Mouse (Mus musculus): Measurements from ENCODE around the gene Mcrip2. TPM values are rescaled to one million over a fixed set of nuclear protein-coding genes. Genes with fewer than 3 reads are reported as not detected.

Gene Mcrip2
- 8.2 TPM for total RNA-seq (2023)

GRCm38 (mm10) chr17:25868601-25869191 lies at the start of gene Mcrip2:
Mcrip2 (minus strand) TSS chr17:25868764.

GRCm38 (mm10) chr17:25880196-25880910 lies 11.8 kb upstream of the Mcrip2 start, which contains the start of gene Wfikkn1:
Wfikkn1 (minus strand) TSS chr17:25880858.

GRCm38 (mm10) chr17:25874721-25875170 lies 6.2 kb upstream of the Mcrip2 start, which contains the start of gene Mettl26:
Mettl26 (plus strand) TSS chr17:25875074.

GRCm38 (mm10) chr17:25860832-25861703 lies 7.5 kb downstream of the Mcrip2 start, which contains the start of gene Wdr90:
Wdr90 (minus strand) TSS chr17:25861501.

GRCm38 (mm10) chr17:25844396-25844901 lies 24.1 kb downstream of the Mcrip2 start, which contains the start of gene Rhot2:
Rhot2 (minus strand) TSS chr17:25844851.

GRCm38 (mm10) chr17:25841117-25841880 lies 27.3 kb downstream of the Mcrip2 start, which contains the start of gene Gm20683:
Gm20683 (minus strand) TSS chr17:25841763.

GRCm38 (mm10) chr17:25837076-25837410 lies 31.5 kb downstream of the Mcrip2 start, which contains the start of gene Rhbdl1:
Rhbdl1 (minus strand) TSS chr17:25837295.

GRCm38 (mm10) chr17:25833291-25833663 lies 35.3 kb downstream of the Mcrip2 start, which contains the start of gene Stub1:
Stub1 (minus strand) TSS chr17:25833404.

GRCm38 (mm10) chr17:25828712-25829557 lies 39.6 kb downstream of the Mcrip2 start, which contains the start of gene Jmjd8:
Jmjd8 (plus strand) TSS chr17:25828867.

GRCm38 (mm10) chr17:25823452-25823851 lies 45.1 kb downstream of the Mcrip2 start, which contains the start of gene Wdr24:
Wdr24 (plus strand) TSS chr17:25823627.

Other genes with a start within 250 kb of the Mcrip2 start
- not detected for gene Gng13, start 151.6 kb downstream of the Mcrip2 start, total RNA-seq (2023)
- 10.9 TPM for gene Chtf18, start 141.3 kb downstream of the Mcrip2 start, total RNA-seq (2023)
- 4.2 TPM for gene Rpusd1, start 141.1 kb downstream of the Mcrip2 start, total RNA-seq (2023)
- not detected for gene Mslnl, start 132.7 kb downstream of the Mcrip2 start, total RNA-seq (2023)
- gene Msln, start 114.4 kb downstream of the Mcrip2 start, total RNA-seq (2023) = not detected
- 26.5 TPM for gene Narfl, start 95.0 kb downstream of the Mcrip2 start, total RNA-seq (2023)
- gene Haghl, start 83.1 kb downstream of the Mcrip2 start, total RNA-seq (2023) = 21.2 TPM
- not detected for gene Ccdc78, start 82.2 kb downstream of the Mcrip2 start, total RNA-seq (2023)
- gene Fam173a, start 75.9 kb downstream of the Mcrip2 start, total RNA-seq (2023) = 44.7 TPM
- gene AC134908.4, start 73.1 kb downstream of the Mcrip2 start, total RNA-seq (2023) = not detected
- gene Metrn, start 71.6 kb downstream of the Mcrip2 start, total RNA-seq (2023) = 22.7 TPM
- not detected for gene Fbxl16, start 59.7 kb downstream of the Mcrip2 start, total RNA-seq (2023)
- 22.7 TPM for gene Wdr24, start 45.1 kb downstream of the Mcrip2 start, total RNA-seq (2023)
- gene Jmjd8, start 39.9 kb downstream of the Mcrip2 start, total RNA-seq (2023) = 32.0 TPM
- gene Stub1, start 35.4 kb downstream of the Mcrip2 start, total RNA-seq (2023) = 61.9 TPM
- gene Rhbdl1, start 31.5 kb downstream of the Mcrip2 start, total RNA-seq (2023) = 7.2 TPM
- gene Gm20683, start 27.0 kb downstream of the Mcrip2 start, total RNA-seq (2023) = 9.9 TPM
- 72.3 TPM for gene Rhot2, start 23.9 kb downstream of the Mcrip2 start, total RNA-seq (2023)
- gene Wdr90, start 7.3 kb downstream of the Mcrip2 start, total RNA-seq (2023) = 28.9 TPM
- 29.2 TPM for gene Mettl26, start 6.3 kb upstream of the Mcrip2 start, total RNA-seq (2023)
- 5.9 TPM for gene Wfikkn1, start 12.1 kb upstream of the Mcrip2 start, total RNA-seq (2023)
- gene Rab40c, start 51.0 kb upstream of the Mcrip2 start, total RNA-seq (2023) = 23.6 TPM
- 55.6 TPM for gene Pigq, start 76.2 kb upstream of the Mcrip2 start, total RNA-seq (2023)
- not detected for gene Nhlrc4, start 76.2 kb upstream of the Mcrip2 start, total RNA-seq (2023)
- not detected for gene A930017K11Rik, start 83.8 kb upstream of the Mcrip2 start, total RNA-seq (2023)
- 39.1 TPM for gene Capn15, start 117.0 kb upstream of the Mcrip2 start, total RNA-seq (2023)
- 13.4 TPM for gene Rab11fip3, start 200.8 kb upstream of the Mcrip2 start, total RNA-seq (2023)
- gene Decr2, start 221.6 kb upstream of the Mcrip2 start, total RNA-seq (2023) = 3.7 TPM
- 3.5 TPM for gene Nme4, start 226.8 kb upstream of the Mcrip2 start, total RNA-seq (2023)
- gene Tmem8, start 244.5 kb upstream of the Mcrip2 start, total RNA-seq (2023) = 20.9 TPM